Mouse (Mus musculus): ENCODE data around the gene Cdhr1. TPM values are rescaled to one million over a fixed set of nuclear protein-coding genes. Genes with fewer than 3 reads are reported as not detected.

Gene Cdhr1
- total RNA-seq, 2 experiments from 2014 or later, result 11.2 to 14.1 TPM

- DNase-seq (ENCODE audit: extremely low spot score in 1 of 2, low spot score in 2 of 2), result no peak
- TF ChIP-seq CTCF (IDR thresholded peaks at IDR 0.05), result no peak
- no peak overlapping the region for H3K4me3 ChIP-seq
- intact Hi-C loops (cut with DNase I), result no loop called here
- H3K27ac ChIP-seq, result no peak overlapping the region
Measured at GRCm38 (mm10) chr14:37111371-37111770, 13.2 kb upstream of the Cdhr1 start.

GRCm38 (mm10) chr14:37110456-37110855, 12.3 kb upstream of the Cdhr1 start:
- no peak overlapping the region for H3K27ac ChIP-seq
- no peak for TF ChIP-seq CTCF (IDR thresholded peaks at IDR 0.05)
- H3K4me3 ChIP-seq, result no peak overlapping the region
- no peak for DNase-seq (ENCODE audit: extremely low spot score in 1 of 2, low spot score in 2 of 2)
- intact Hi-C loops (cut with DNase I), result no loop called here

GRCm38 (mm10) chr14:37109975-37110374, 11.8 kb upstream of the Cdhr1 start:
- no peak overlapping the region for H3K4me3 ChIP-seq
- no peak for TF ChIP-seq CTCF (IDR thresholded peaks at IDR 0.05)
- no peak overlapping the region for H3K27ac ChIP-seq
- intact Hi-C loops (cut with DNase I), result loop anchor here (5.0 kb wide), 1 partner anchor 243 kb away; no protein-coding TSS in a partner anchor
- no peak for DNase-seq (ENCODE audit: extremely low spot score in 1 of 2, low spot score in 2 of 2)

- intact Hi-C loops (cut with DNase I), result loop anchor here (5.0 kb wide), 1 partner anchor 242 kb away; no protein-coding TSS in a partner anchor
Measured at GRCm38 (mm10) chr14:37109460-37109859, 11.3 kb upstream of the Cdhr1 start.

GRCm38 (mm10) chr14:37105846-37106245, 7.7 kb upstream of the Cdhr1 start:
- TF ChIP-seq CTCF (IDR thresholded peaks at IDR 0.05), result no peak
- intact Hi-C loops (cut with DNase I), result loop anchor here (5.0 kb wide), 1 partner anchor 239 kb away; no protein-coding TSS in a partner anchor
- Histone ChIP-seq H3K27ac (no peak overlapping the region), H3K4me3 (no peak overlapping the region)
- no peak for DNase-seq (ENCODE audit: extremely low spot score in 1 of 2, low spot score in 2 of 2)

More at GRCm38 (mm10) chr14:37109460-37109859, 11.3 kb upstream of the Cdhr1 start:
- Histone ChIP-seq H3K4me3 (no peak overlapping the region), H3K27ac (no peak overlapping the region)
- no peak for TF ChIP-seq CTCF (IDR thresholded peaks at IDR 0.05)
- DNase-seq (ENCODE audit: extremely low spot score in 1 of 2, low spot score in 2 of 2), result no peak

- H3K27ac ChIP-seq, result no peak overlapping the region
- no peak for TF ChIP-seq CTCF (IDR thresholded peaks at IDR 0.05)
- DNase-seq (ENCODE audit: extremely low spot score in 1 of 2, low spot score in 2 of 2), result no peak
- intact Hi-C loops (cut with DNase I), result loop anchor here (5.0 kb wide), 1 partner anchor 237 kb away; no protein-coding TSS in a partner anchor
- H3K4me3 ChIP-seq, result no peak overlapping the region
Measured at GRCm38 (mm10) chr14:37104747-37105146, 6.6 kb upstream of the Cdhr1 start.

GRCm38 (mm10) chr14:37102484-37102883, 4.3 kb upstream of the Cdhr1 start:
- Histone ChIP-seq H3K4me3 (no peak overlapping the region), H3K27ac (no peak overlapping the region)
- no peak for TF ChIP-seq CTCF (IDR thresholded peaks at IDR 0.05)
- DNase-seq (ENCODE audit: extremely low spot score in 1 of 2, low spot score in 2 of 2), result no peak
- intact Hi-C loops (cut with DNase I), result no loop called here

- intact Hi-C loops (cut with DNase I), result no loop called here
- H3K4me3 ChIP-seq, result no peak overlapping the region
- DNase-seq (ENCODE audit: extremely low spot score in 1 of 2, low spot score in 2 of 2), result no peak
- no peak overlapping the region for H3K27ac ChIP-seq
- TF ChIP-seq CTCF (IDR thresholded peaks at IDR 0.05), result no peak
Measured at GRCm38 (mm10) chr14:37101531-37101930, 3.4 kb upstream of the Cdhr1 start.

- no peak for DNase-seq (ENCODE audit: extremely low spot score in 1 of 2, low spot score in 2 of 2)
- TF ChIP-seq CTCF (IDR thresholded peaks at IDR 0.05), result no peak
- H3K27ac ChIP-seq, result no peak overlapping the region
- intact Hi-C loops (cut with DNase I), result no loop called here
- no peak overlapping the region for H3K4me3 ChIP-seq
Measured at GRCm38 (mm10) chr14:37095556-37095955, 2.6 kb downstream of the Cdhr1 start.

- Histone ChIP-seq H3K27ac (no peak overlapping the region), H3K4me3 (no peak overlapping the region)
- DNase-seq (ENCODE audit: extremely low spot score in 1 of 2, low spot score in 2 of 2), result no peak
- no peak for TF ChIP-seq CTCF (IDR thresholded peaks at IDR 0.05)
- intact Hi-C loops (cut with DNase I), result no loop called here
Measured at GRCm38 (mm10) chr14:37094436-37094835, 3.7 kb downstream of the Cdhr1 start.

- no peak overlapping the region for H3K27ac ChIP-seq
- H3K4me3 ChIP-seq, result no peak overlapping the region
- no peak for DNase-seq (ENCODE audit: extremely low spot score in 1 of 2, low spot score in 2 of 2)
- no peak for TF ChIP-seq CTCF (IDR thresholded peaks at IDR 0.05)
- intact Hi-C loops (cut with DNase I), result no loop called here
Measured at GRCm38 (mm10) chr14:37083755-37084154, 14.4 kb downstream of the Cdhr1 start.

GRCm38 (mm10) chr14:37080724-37081123, 17.4 kb downstream of the Cdhr1 start:
- no peak for TF ChIP-seq CTCF (IDR thresholded peaks at IDR 0.05)
- no peak for DNase-seq (ENCODE audit: extremely low spot score in 1 of 2, low spot score in 2 of 2)
- no peak overlapping the region for H3K4me3 ChIP-seq
- intact Hi-C loops (cut with DNase I), result no loop called here
- H3K27ac ChIP-seq, result no peak overlapping the region

GRCm38 (mm10) chr14:37068516-37068915, 29.6 kb downstream of the Cdhr1 start:
- intact Hi-C loops (cut with DNase I), result loop anchor here (5.0 kb wide), 1 partner anchor 59 kb away; no protein-coding TSS in a partner anchor
- no peak for DNase-seq (ENCODE audit: extremely low spot score in 1 of 2, low spot score in 2 of 2)

More at GRCm38 (mm10) chr14:37068516-37068915, 29.6 kb downstream of the Cdhr1 start:
- Histone ChIP-seq H3K4me3 (no peak overlapping the region), H3K27ac (no peak overlapping the region)
- no peak for TF ChIP-seq CTCF (IDR thresholded peaks at IDR 0.05)

All from left cerebral cortex, adult 2 months (tissue).